Mouse (Mus musculus) hindbrain, embryonic 16.5 days (tissue): Measurements from ENCODE around the gene Zcwpw1. TPM values are rescaled to one million over a fixed set of nuclear protein-coding genes. Genes with fewer than 3 reads are reported as not detected.
A peak's percentile ranks its signal among the peaks of the same experiment; 100 is the strongest.

Source experiments
- ATAC-seq: fragments of 200-750 bp; cut with Nextera tagmentation; 2 replicates; pipeline ENCODE4 v1.8.0; 2017; ENCODE audit warnings: moderate TSS enrichment, moderate library complexity
- H3K27ac ChIP-seq: fragments of 300-500 bp; sonication (generic); 2 replicates; pipeline ENCODE4 v1.5.1; 2014; ENCODE audit warnings: low read depth, mild to moderate bottlenecking, control low read depth, low read length, moderate library complexity
- H3K27me3 ChIP-seq: fragments of 300-500 bp; sonication (generic); replicated peaks from 2 replicates; pipeline ENCODE4 v1.6.1; 2014; ENCODE audit warnings: low read length; ENCODE audit not compliant: control insufficient read depth, insufficient read depth
- H3K36me3 ChIP-seq: fragments of 300-500 bp; sonication (generic); 2 replicates; pipeline ENCODE4 v1.6.1; 2014; ENCODE audit warnings: mild to moderate bottlenecking, low read length, moderate library complexity, mixed read lengths; ENCODE audit not compliant: control insufficient read depth, insufficient read depth
- H3K4me1 ChIP-seq: fragments of 300-500 bp; sonication (generic); 2 replicates; pipeline ENCODE4 v1.6.1; 2014; ENCODE audit warnings: low read depth, low read length; ENCODE audit not compliant: control insufficient read depth, insufficient read depth
- H3K4me2 ChIP-seq: fragments of 300-500 bp; sonication (generic); 2 replicates; pipeline ENCODE4 v1.6.1; 2014; ENCODE audit warnings: mild to moderate bottlenecking, low read length, control low read depth, moderate library complexity
- H3K4me3 ChIP-seq: fragments of 300-500 bp; sonication (generic); 2 replicates; pipeline ENCODE4 v1.5.1; 2014; ENCODE audit warnings: mild to moderate bottlenecking, low read length, control low read depth, moderate library complexity
- H3K9ac ChIP-seq: fragments of 300-500 bp; sonication (generic); 2 replicates; pipeline ENCODE4 v1.6.1; 2014; ENCODE audit warnings: low read depth, mild to moderate bottlenecking, control low read depth, low read length, moderate library complexity
- H3K9me3 ChIP-seq: fragments of 300-500 bp; sonication (generic); 2 replicates; pipeline ENCODE4 v1.6.1; 2014; ENCODE audit warnings: mild to moderate bottlenecking, low read length, moderate library complexity; ENCODE audit not compliant: control insufficient read depth
- WGBS: fragments of 180-500 bp; shearing (Covaris S2); extraction: QIAGEN DNeasy Blood & Tissue Kit; methylation state at CpG from one replicate; pipeline ENCODE4 v1.1.7; 2014; 5-methylcytosine and 5-hydroxymethylcytosine counted together
- polyA plus RNA-seq: library from polyadenylated mRNA; unstranded; fragments of >200 nt; fragmentation: Nextera tagmentation; extraction: Ambion mirVana; gene quantifications from 2 replicates; pipeline ENCODE4 v1.2.1, GENCODE M21; 2015

The Zcwpw1 gene
- polyA plus RNA-seq, 1 experiment from 2014 or later, result 11.2 TPM

GRCm38 (mm10) chr5:137764609-137765340, 22.8 kb upstream of the Zcwpw1 start:
- 51% methylated on average over 9 of the region's 9 CpGs for WGBS
- Histone ChIP-seq H3K27me3 (no peaks in the 10 kb centered on the region), H3K4me3 (no peak overlapping the region), H3K9ac (no peak overlapping the region), H3K36me3 (no peaks in the 10 kb centered on the region), H3K27ac (no peak overlapping the region), H3K4me2 (no peak overlapping the region), H3K4me1 (peaks cover 2% of the 10 kb centered on the region; the same call in 1 of the 2 replicates), H3K9me3 (no peaks in the 10 kb centered on the region)
- no peak for ATAC-seq

GRCm38 (mm10) chr5:137766270-137766669, 21.3 kb upstream of the Zcwpw1 start:
- Histone ChIP-seq H3K4me3 (no peak overlapping the region), H3K36me3 (no peaks in the 10 kb centered on the region), H3K4me1 (peaks cover 2% of the 10 kb centered on the region; the same call in 1 of the 2 replicates), H3K9me3 (no peaks in the 10 kb centered on the region), H3K9ac (no peak overlapping the region), H3K4me2 (no peak overlapping the region), H3K27ac (no peak overlapping the region), H3K27me3 (no peaks in the 10 kb centered on the region)
- WGBS, result 65% methylated on average over 3 of the region's 3 CpGs
- no peak for ATAC-seq

DNA sequence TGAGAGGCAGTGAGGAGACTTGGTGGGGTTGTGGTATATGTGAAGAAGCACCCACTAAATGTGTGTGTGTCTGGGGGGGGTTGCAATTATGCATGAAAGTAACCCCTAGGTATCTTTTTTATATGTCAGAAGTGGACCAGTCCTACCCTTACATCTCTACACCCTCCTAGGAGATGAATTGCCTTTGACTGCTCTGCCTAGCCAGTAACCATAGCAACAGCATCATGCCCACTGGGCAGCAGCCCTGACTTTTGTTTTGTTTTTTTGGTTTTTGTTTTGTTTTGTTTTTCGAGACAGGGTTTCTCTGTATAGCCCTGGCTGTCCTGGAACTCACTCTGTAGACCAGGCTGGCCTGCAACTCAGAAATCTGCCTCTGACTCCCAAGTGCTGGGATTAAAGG, 19.1 kb upstream of the Zcwpw1 start:
- Histone ChIP-seq H3K4me2 (no peak overlapping the region), H3K27me3 (no peaks in the 10 kb centered on the region), H3K9ac (no peak overlapping the region), H3K4me3 (no peak overlapping the region), H3K9me3 (no peaks in the 10 kb centered on the region), H3K27ac (no peak overlapping the region), H3K4me1 (peaks cover 2% of the 10 kb centered on the region; the same call in 1 of the 2 replicates), H3K36me3 (no peaks in the 10 kb centered on the region)
- peak; percentile 65 for ATAC-seq
- 7% methylated on average over 1 of the region's 1 CpGs for WGBS

GRCm38 (mm10) chr5:137770709-137771108, 16.9 kb upstream of the Zcwpw1 start:
- Histone ChIP-seq H3K27ac (no peak overlapping the region), H3K9me3 (no peaks in the 10 kb centered on the region), H3K4me1 (peaks cover 2% of the 10 kb centered on the region; the same call in 1 of the 2 replicates), H3K4me2 (no peak overlapping the region), H3K27me3 (no peaks in the 10 kb centered on the region), H3K9ac (no peak overlapping the region), H3K36me3 (no peaks in the 10 kb centered on the region), H3K4me3 (no peak overlapping the region)
- 50% methylated on average over 2 of the region's 2 CpGs for WGBS
- ATAC-seq, result 0 out of 2 replicates have a peak, but pooled peaks have one; percentile 54

DNA sequence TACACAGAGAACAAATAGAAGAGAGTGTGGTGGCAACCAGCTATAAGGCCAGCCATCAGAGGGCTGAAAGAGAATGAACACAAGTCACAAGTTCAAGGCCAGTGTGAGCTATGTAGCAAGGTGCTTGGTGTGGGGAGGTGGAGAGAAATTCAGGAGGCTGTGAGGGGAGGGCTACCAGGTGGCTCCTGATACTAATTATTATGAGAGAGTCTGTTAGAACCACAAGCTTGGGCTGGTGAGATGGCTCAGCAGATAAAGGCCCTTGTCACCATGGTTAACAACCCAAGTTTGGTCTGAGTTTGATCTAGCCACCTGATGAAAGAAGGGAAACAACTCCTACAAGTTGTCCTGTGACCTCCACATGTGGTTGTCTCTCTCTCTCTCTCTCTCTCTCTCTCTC, 14.8 kb upstream of the Zcwpw1 start:
- ATAC-seq, result no peak
- Histone ChIP-seq H3K9ac (no peak overlapping the region), H3K27me3 (no peaks in the 10 kb centered on the region), H3K9me3 (no peaks in the 10 kb centered on the region), H3K4me1 (peaks cover 2% of the 10 kb centered on the region; the same call in 1 of the 2 replicates), H3K27ac (no peak overlapping the region), H3K4me3 (no peak overlapping the region), H3K36me3 (no peaks in the 10 kb centered on the region), H3K4me2 (no peak overlapping the region)

- H3K9ac ChIP-seq, result no peak overlapping the region
- WGBS, result 89% methylated on average over 2 of the region's 2 CpGs
- no peak overlapping the region for H3K4me2 ChIP-seq
- no peaks in the 10 kb centered on the region for H3K9me3 ChIP-seq
- H3K27ac ChIP-seq, result no peak overlapping the region
- ATAC-seq, result no peak
- peaks cover 9% of the 10 kb centered on the region for H3K4me1 ChIP-seq
- H3K36me3 ChIP-seq, result no peaks in the 10 kb centered on the region
- H3K4me3 ChIP-seq, result no peak overlapping the region
- no peaks in the 10 kb centered on the region for H3K27me3 ChIP-seq
These were observed 11.9 kb upstream of the Zcwpw1 start for GRCm38 (mm10) chr5:137775587-137776290.

DNA sequence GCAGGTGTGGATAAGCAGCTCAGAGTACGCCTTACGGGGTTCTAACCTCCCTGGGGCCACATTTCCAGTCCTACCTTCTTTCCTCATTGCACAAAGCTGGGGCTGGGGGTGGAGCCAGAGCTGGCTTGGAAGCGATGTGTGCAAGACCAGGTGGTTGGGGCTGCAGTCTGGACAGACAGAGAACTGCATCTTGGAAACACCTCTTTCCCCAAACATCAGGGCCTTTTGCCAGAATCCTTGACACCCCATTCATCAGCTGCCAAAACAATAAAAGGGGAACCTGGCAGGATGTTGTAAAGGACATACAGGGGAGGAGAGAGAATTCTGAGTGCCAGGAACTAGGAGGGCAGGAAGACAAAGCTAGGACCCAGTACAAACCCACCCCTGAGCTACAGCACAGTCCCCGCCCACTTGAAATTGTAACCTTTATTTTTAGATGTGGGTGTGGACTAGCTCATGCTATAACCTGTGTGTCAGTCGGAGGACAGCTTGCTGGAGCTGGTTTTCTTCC, 11.1 kb upstream of the Zcwpw1 start:
- no peak overlapping the region for H3K9ac ChIP-seq
- no peak overlapping the region for H3K4me2 ChIP-seq
- 45% methylated on average over 5 of the region's 5 CpGs for WGBS
- no peak overlapping the region for H3K4me3 ChIP-seq
- ATAC-seq, result no peak
- H3K9me3 ChIP-seq, result no peaks in the 10 kb centered on the region
- 0 out of 2 replicates have a peak, but pooled peaks cover 6% of the 10 kb centered on the region for H3K36me3 ChIP-seq
- no peaks in the 10 kb centered on the region for H3K27me3 ChIP-seq
- no peak overlapping the region for H3K27ac ChIP-seq
- H3K4me1 ChIP-seq, result peaks cover 9% of the 10 kb centered on the region

DNA sequence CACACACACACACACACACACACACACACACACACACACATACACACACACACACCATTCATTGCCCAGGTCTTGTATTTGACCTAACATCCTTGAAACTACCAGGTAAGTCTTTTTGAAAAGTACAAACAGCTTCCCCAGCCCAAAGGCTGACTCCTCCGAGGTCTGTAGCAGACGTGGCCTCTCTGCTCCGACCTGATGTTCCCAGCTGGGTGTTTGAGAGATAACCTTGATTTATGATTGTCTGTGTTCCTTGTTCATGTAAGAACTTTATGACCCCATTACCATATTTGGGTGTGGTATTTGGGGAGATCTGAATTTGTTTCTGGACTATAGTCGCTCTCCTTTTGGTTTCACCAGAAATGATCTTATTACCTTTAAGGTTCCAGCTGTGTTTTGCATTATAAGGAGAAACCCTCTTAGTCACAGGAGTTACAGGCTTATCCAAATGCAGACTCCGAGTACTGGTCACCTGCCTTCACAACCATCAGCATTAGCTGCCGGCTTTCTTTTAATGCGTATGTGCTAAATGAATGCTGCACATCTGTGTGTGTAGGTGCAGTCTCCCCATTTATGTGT, 10.2 kb upstream of the Zcwpw1 start:
- no peak for ATAC-seq
- H3K27ac ChIP-seq, result no peak overlapping the region

DNA sequence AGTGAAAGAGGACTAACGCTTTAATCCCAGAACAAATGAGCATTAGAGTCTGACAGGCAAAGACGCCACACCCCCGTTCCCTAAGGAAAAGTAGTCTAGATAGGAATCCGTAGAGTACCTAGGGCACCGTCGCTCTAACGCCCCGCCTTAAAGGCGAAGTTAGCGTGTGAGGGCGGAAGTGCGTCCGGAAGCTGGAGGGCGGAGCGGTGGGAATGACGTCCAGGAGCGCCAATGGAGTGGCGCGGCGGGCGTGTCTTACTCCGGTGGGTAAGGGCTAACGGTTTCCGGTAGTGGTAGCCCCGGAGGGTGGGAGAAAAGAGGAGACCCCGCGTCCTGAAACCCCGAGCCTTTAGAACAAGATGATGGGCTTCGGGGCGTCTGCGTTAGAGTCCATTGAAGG, 9.0 kb upstream of the Zcwpw1 start, which contains the start of gene Ppp1r35:
TSS of gene Ppp1r35 (plus strand) at position 215 of the 400 bp plus-strand sequence.
- Histone ChIP-seq H3K9ac (peak within 1 kb of the TSS; percentile 97), H3K27me3 (no peaks in the 10 kb centered on the region), H3K4me1 (peaks cover 23% of the 10 kb centered on the region), H3K4me2 (peak within 1 kb of the TSS; percentile 92), H3K36me3 (peaks cover 19% of the 10 kb centered on the region; the same call in 1 of the 2 replicates), H3K4me3 (peak within 1 kb of the TSS; percentile 90), H3K9me3 (no peaks in the 10 kb centered on the region), H3K27ac (peak within 1 kb of the TSS; percentile 93)
- 0% methylated on average over 31 of the region's 31 CpGs for WGBS
- peak; percentile 97 for ATAC-seq

More for the DNA sequence above, 10.2 kb upstream of the Zcwpw1 start:
- Histone ChIP-seq H3K9me3 (no peaks in the 10 kb centered on the region), H3K4me1 (peaks cover 11% of the 10 kb centered on the region), H3K9ac (no peak overlapping the region), H3K36me3 (peaks cover 13% of the 10 kb centered on the region; the same call in 1 of the 2 replicates), H3K4me2 (no peak overlapping the region), H3K4me3 (no peak overlapping the region), H3K27me3 (no peaks in the 10 kb centered on the region)
- WGBS, result 81% methylated on average over 7 of the region's 7 CpGs
